Mouse (Mus musculus) MEL (cell line): ENCODE measurements around the gene Fam210b. TPM values are rescaled to one million over a fixed set of nuclear protein-coding genes. Genes with fewer than 3 reads are reported as not detected.

Experiments used
- DNase-seq: peaks from one replicate; pipeline ENCODE4 v3.0.0; 2011; ENCODE audit warnings: low read depth, low spot score
- H3K27ac ChIP-seq: 2 replicates; pipeline ENCODE4 v1.5.1; 2012; ENCODE audit warnings: low read depth, mild to moderate bottlenecking, control low read depth, low read length, moderate library complexity; ENCODE audit not compliant: control insufficient read depth
- H3K27me3 ChIP-seq, 2 experiments: fragments of 150-350 bp in 1 of 2; sonication (generic) in 1 of 2; 2 replicates each; pipeline ENCODE4 v1.6.1; 2012; ENCODE audit warnings: low read length in 2 of 2, mild to moderate bottlenecking in 2 of 2, improper control_type of control experiment in 1 of 2, moderate library complexity in 1 of 2; ENCODE audit not compliant: insufficient read depth in 2 of 2, control insufficient read depth in 1 of 2
- H3K36me3 ChIP-seq, 2 experiments: 2 replicates each; pipeline ENCODE4 v1.6.1; 2012 to 2014; ENCODE audit warnings: low read length in 2 of 2, improper control_type of control experiment in 1 of 2, inconsistent platforms in 1 of 2, mild to moderate bottlenecking in 1 of 2; ENCODE audit not compliant: insufficient read depth in 2 of 2, control insufficient read depth in 1 of 2
- H3K4me1 ChIP-seq, 2 experiments: fragments of 150-350 bp in 1 of 2; sonication (generic) in 1 of 2; 2 replicates each; pipeline ENCODE4 v1.6.1; 2012; ENCODE audit warnings: low read length in 2 of 2, improper control_type of control experiment in 1 of 2, mild to moderate bottlenecking in 1 of 2; ENCODE audit not compliant: insufficient read depth in 2 of 2, control insufficient read depth in 1 of 2
- H3K4me3 ChIP-seq, 2 experiments: fragments of 150-350 bp in 1 of 2; sonication (generic) in 1 of 2; 2 replicates each; pipeline ENCODE4 v1.5.1; 2012; ENCODE audit warnings: low read depth in 2 of 2, low read length in 2 of 2, mild to moderate bottlenecking in 2 of 2, moderate library complexity in 2 of 2, control low read depth in 1 of 2, improper control_type of control experiment in 1 of 2; ENCODE audit not compliant: control insufficient read depth in 1 of 2, insufficient read depth in 1 of 2
- H3K79me2 ChIP-seq: 2 replicates; pipeline ENCODE4 v1.6.1; 2012; ENCODE audit warnings: mild to moderate bottlenecking, low read length, moderate library complexity; ENCODE audit not compliant: control insufficient read depth, poor library complexity, insufficient read depth
- H3K9ac ChIP-seq: 2 replicates; pipeline ENCODE4 v1.6.1; 2012; ENCODE audit warnings: low read depth, mild to moderate bottlenecking, control low read depth, low read length, moderate library complexity; ENCODE audit not compliant: control insufficient read depth, poor library complexity, severe bottlenecking
- H3K9me3 ChIP-seq: fragments of 150-350 bp; sonication (generic); replicated peaks from 2 replicates; pipeline ENCODE4 v1.6.1; 2012; ENCODE audit warnings: mild to moderate bottlenecking, low read length, improper control_type of control experiment, moderate library complexity; ENCODE audit not compliant: insufficient read depth
- BHLHE40 ChIP-seq: IDR thresholded peaks from 2 replicates; pipeline ENCODE4 v1.6.1; 2012; ENCODE audit warnings: low read depth, mild to moderate bottlenecking, inconsistent platforms, low read length, improper control_type of control experiment, borderline replicate concordance
- CHD2 ChIP-seq: IDR thresholded peaks from 2 replicates; pipeline ENCODE4 v1.6.1; 2011; ENCODE audit warnings: low read length, improper control_type of control experiment
- CTCF ChIP-seq, 3 experiments: IDR thresholded peaks in 2 of 3; conservative IDR thresholded peaks in 1 of 3; 2 replicates each; pipeline ENCODE4 v1.5.1; 2011 to 2012; ENCODE audit warnings: low read length in 3 of 3, low read depth in 2 of 3, mild to moderate bottlenecking in 2 of 3, improper control_type of control experiment in 1 of 3, inconsistent platforms in 1 of 3, mixed read lengths in 1 of 3, moderate library complexity in 1 of 3; ENCODE audit not compliant: control insufficient read depth in 1 of 3, insufficient read depth in 1 of 3, poor library complexity in 1 of 3, severe bottlenecking in 1 of 3
- ETS1 ChIP-seq: IDR thresholded peaks from 2 replicates; pipeline ENCODE4 v1.6.1; 2012; ENCODE audit warnings: low read depth, mild to moderate bottlenecking, inconsistent platforms, low read length, improper control_type of control experiment, moderate library complexity
- GABPA ChIP-seq: IDR thresholded peaks from 2 replicates; pipeline ENCODE4 v1.6.1; 2012; ENCODE audit warnings: low read depth, mild to moderate bottlenecking, inconsistent platforms, low read length, improper control_type of control experiment, moderate library complexity
- GATA1 ChIP-seq: IDR thresholded peaks from 2 replicates; pipeline ENCODE4 v1.6.1; 2011; ENCODE audit warnings: low read depth, low read length, improper control_type of control experiment
- KAT2A ChIP-seq: conservative IDR thresholded peaks from 2 replicates; pipeline ENCODE4 v1.6.1; 2012; ENCODE audit warnings: low read depth, low read length, improper control_type of control experiment, inconsistent platforms
- MEF2A ChIP-seq: IDR thresholded peaks from 2 replicates; pipeline ENCODE4 v1.6.1; 2014; ENCODE audit warnings: low read depth, mild to moderate bottlenecking, inconsistent platforms, low read length, improper control_type of control experiment; ENCODE audit not compliant: poor library complexity, insufficient replicate concordance, severe bottlenecking; ENCODE audit errors: extremely low read depth
- MXI1 ChIP-seq: IDR thresholded peaks from 2 replicates; pipeline ENCODE4 v1.6.1; 2011; ENCODE audit warnings: mild to moderate bottlenecking, low read depth, low read length, improper control_type of control experiment
- MYC ChIP-seq: IDR thresholded peaks from 2 replicates; pipeline ENCODE4 v1.6.1; 2011; ENCODE audit warnings: low read depth, mild to moderate bottlenecking, low read length, improper control_type of control experiment, moderate library complexity
- NRF1 ChIP-seq: IDR thresholded peaks from 2 replicates; pipeline ENCODE4 v1.6.1; 2014; ENCODE audit warnings: low read depth, mild to moderate bottlenecking, inconsistent platforms, low read length, improper control_type of control experiment, moderate library complexity; ENCODE audit not compliant: poor library complexity, insufficient read depth, severe bottlenecking
- POLR2AphosphoS2 ChIP-seq: IDR thresholded peaks from 2 replicates; pipeline ENCODE4 v1.6.1; 2011; ENCODE audit warnings: low read length, improper control_type of control experiment
- POLR2AphosphoS5 ChIP-seq: IDR thresholded peaks from 2 replicates; pipeline ENCODE4 v1.6.1; 2012; ENCODE audit warnings: low read depth, borderline replicate concordance, mild to moderate bottlenecking, inconsistent platforms, low read length, moderate library complexity, mixed read lengths
- RAD21 ChIP-seq: IDR thresholded peaks from 2 replicates; pipeline ENCODE4 v1.6.1; 2011; ENCODE audit warnings: mild to moderate bottlenecking, low read depth, low read length, improper control_type of control experiment
- RCOR1 ChIP-seq: IDR thresholded peaks from 2 replicates; pipeline ENCODE4 v1.6.1; 2012; ENCODE audit warnings: low read depth, mild to moderate bottlenecking, inconsistent platforms, low read length, improper control_type of control experiment
- SIN3A ChIP-seq: IDR thresholded peaks from 2 replicates; pipeline ENCODE4 v1.6.1; 2012; ENCODE audit warnings: low read length, improper control_type of control experiment, inconsistent platforms
- SMC3 ChIP-seq: IDR thresholded peaks from 2 replicates; pipeline ENCODE4 v1.6.1; 2011; ENCODE audit warnings: low read depth, low read length, improper control_type of control experiment
- TAL1 ChIP-seq: IDR thresholded peaks from 2 replicates; pipeline ENCODE4 v1.6.1; 2012; ENCODE audit warnings: mild to moderate bottlenecking, inconsistent platforms, low read length, moderate library complexity, mixed read lengths
- TBP ChIP-seq: IDR thresholded peaks from 2 replicates; pipeline ENCODE4 v1.8.0; 2011; ENCODE audit warnings: low read depth, low read length, improper control_type of control experiment
- TCF12 ChIP-seq: IDR thresholded peaks from 2 replicates; pipeline ENCODE4 v1.6.1; 2014; ENCODE audit warnings: low read depth, mild to moderate bottlenecking, inconsistent platforms, low read length, improper control_type of control experiment, moderate library complexity
- UBTF ChIP-seq: IDR thresholded peaks from 2 replicates; pipeline ENCODE4 v1.6.1; 2012; ENCODE audit warnings: low read depth, mild to moderate bottlenecking, inconsistent platforms, low read length, improper control_type of control experiment, moderate library complexity, borderline replicate concordance; ENCODE audit not compliant: insufficient read depth
- USF1 ChIP-seq: IDR thresholded peaks from 2 replicates; pipeline ENCODE4 v1.6.1; 2014; ENCODE audit warnings: low read depth, mild to moderate bottlenecking, inconsistent platforms, low read length, improper control_type of control experiment, moderate library complexity
- USF2 ChIP-seq, 2 experiments: IDR thresholded peaks; 2 replicates each; pipeline ENCODE4 v1.6.1; 2011 to 2012; ENCODE audit warnings: improper control_type of control experiment in 2 of 2, low read length in 2 of 2, borderline replicate concordance in 1 of 2, inconsistent platforms in 1 of 2, low read depth in 1 of 2, mild to moderate bottlenecking in 1 of 2; ENCODE audit not compliant: insufficient read depth in 1 of 2
- ZC3H11A ChIP-seq: IDR thresholded peaks from 2 replicates; pipeline ENCODE4 v1.6.1; 2012; ENCODE audit warnings: low read depth, mild to moderate bottlenecking, inconsistent platforms, low read length, improper control_type of control experiment
- ZMIZ1 ChIP-seq: IDR thresholded peaks from 2 replicates; pipeline ENCODE4 v1.6.1; 2012; ENCODE audit warnings: low read depth, mild to moderate bottlenecking, inconsistent platforms, low read length, improper control_type of control experiment, moderate library complexity
- ZNF384 ChIP-seq: IDR thresholded peaks from 2 replicates; pipeline ENCODE4 v1.6.1; 2012; ENCODE audit warnings: low read depth, mild to moderate bottlenecking, inconsistent platforms, low read length, improper control_type of control experiment
- polyA plus RNA-seq, 2 experiments: library from polyadenylated mRNA; stranded (reverse) in 1 of 2; unstranded in 1 of 2; fragments of >175 nt in 1 of 2; fragments of >200 nt in 1 of 2; gene quantifications; 2 replicates each; pipeline versions ENCODE4 v1.2.1 to v1.2.4; 2012; ENCODE audit warnings: low replicate concordance in 2 of 2, low read depth in 1 of 2; ENCODE audit not compliant: insufficient read length in 2 of 2, insufficient read depth in 1 of 2, missing spikeins in 1 of 2
- total RNA-seq: library from RNA; depleted of rRNA; stranded (reverse); fragments of 300-350 nt; gene quantifications from 2 replicates; pipeline ENCODE4 v1.2.3, GENCODE M21; 2012

Fam210b gene
- total and polyA plus RNA-seq, 3 experiments: 3.5 to 11.4 TPM; not detected in 1

- TF ChIP-seq TCF12: peak; percentile 17; the same call in 1 of the 2 replicates
- TF ChIP-seq SMC3: no peak
- TF ChIP-seq BHLHE40: no peak
- peak; percentile 96 for TF ChIP-seq ZNF384
- TF ChIP-seq ZMIZ1: no peak
- TF ChIP-seq ETS1: peak; percentile 21; the same call in 1 of the 2 replicates
- no peak for TF ChIP-seq KAT2A
- no peak for TF ChIP-seq GABPA
- TF ChIP-seq POLR2AphosphoS2: no peak
- TF ChIP-seq SIN3A: no peak
- no peak for TF ChIP-seq NRF1
- TF ChIP-seq CTCF (IDR thresholded peaks at IDR 0.05 in 2 of 3, conservative IDR thresholded peaks at IDR 0.05 in 1 of 3; ENCODE audit: control insufficient read depth in 1 of 3, insufficient read depth in 1 of 3, low read depth in 2 of 3, low read length in 3 of 3, poor library complexity in 1 of 3, severe bottlenecking in 1 of 3): no peak
- no peak for TF ChIP-seq TAL1
- TF ChIP-seq MEF2A: no peak
- peak; percentile 65; the same call in 1 of the 2 replicates for TF ChIP-seq TBP
- no peak; the same call in 1 of the 2 replicates for TF ChIP-seq MXI1
Observed at GRCm38 (mm10) chr2:172393391-172394051, 48.2 kb downstream of the Fam210b start, which contains the start of gene Cass4 (continued).

- TF ChIP-seq UBTF (no peak), TBP (no peak), MYC (no peak), USF1 (no peak), POLR2AphosphoS5 (no peak), RAD21 (no peak), ZC3H11A (no peak), USF2 (IDR thresholded peaks at IDR 0.05; ENCODE audit: borderline replicate concordance in 1 of 2, insufficient read depth in 1 of 2, low read depth in 1 of 2, low read length in 2 of 2) (no peak), GATA1 (no peak), RCOR1 (no peak), TAL1 (no peak), CHD2 (no peak), ZNF384 (no peak)
- TF ChIP-seq, all 39 proteins: peak for 0
- no peaks in the 10 kb centered on the region for H3K79me2 ChIP-seq
- peak overlapping the region; percentile 71 to 84 for H3K4me3 ChIP-seq
- no peak overlapping the region for H3K27ac ChIP-seq
- no peak overlapping the region; the same call in none of the 2 replicates for H3K9ac ChIP-seq
- H3K36me3 ChIP-seq: peaks cover 0 to 5% of the 10 kb centered on the region in 2 experiments; a peak in 2 of 4 replicates
- H3K27me3 ChIP-seq: no peaks in the 10 kb centered on the region
- DNase-seq: no peak
- peaks cover 0 to 12% of the 10 kb centered on the region in 2 experiments; a peak in 3 of 4 replicates for H3K4me1 ChIP-seq
- no peaks in the 10 kb centered on the region for H3K9me3 ChIP-seq
Observed at GRCm38 (mm10) chr2:172394052-172394392, 48.7 kb downstream of the Fam210b start.
